Mouse (Mus musculus) CH12F3 (cell line): ENCODE data around the gene Tfap2b.

Source experiments
- in situ Hi-C: fragments of 300-500 bp; cut with MboI; formaldehyde crosslinking; loops from 2 replicates; pipeline ENCODE4 v1.14.3; 2020; ENCODE audit warnings: low sequenced_read_pairs

The Tfap2b gene

GRCm38 (mm10) chr1:19208641-19209358, at the start of gene Tfap2b:
Gene Tfap2b (plus strand): TSS chr1:19208914.
- in situ Hi-C loops, result no loop called here

GRCm38 (mm10) chr1:19178742-19179397, 29.8 kb upstream of the Tfap2b start:
- in situ Hi-C loops, result no loop called here

- in situ Hi-C loops, result no loop called here
These were observed 3.1 kb upstream of the Tfap2b start for GRCm38 (mm10) chr1:19205649-19206048.

- in situ Hi-C loops, result no loop called here
These were observed 2.5 kb upstream of the Tfap2b start for GRCm38 (mm10) chr1:19206194-19206593.

- in situ Hi-C loops, result no loop called here
These were observed 1.1 kb upstream of the Tfap2b start for GRCm38 (mm10) chr1:19207611-19208010.

- in situ Hi-C loops, result no loop called here
These were observed 638 bp downstream of the Tfap2b start for GRCm38 (mm10) chr1:19209359-19209745.

- in situ Hi-C loops, result no loop called here
These were observed 1.1 kb downstream of the Tfap2b start for GRCm38 (mm10) chr1:19209776-19210175.

GRCm38 (mm10) chr1:19210215-19211032, 1.7 kb downstream of the Tfap2b start:
- in situ Hi-C loops, result no loop called here

- in situ Hi-C loops, result no loop called here
These were observed 2.3 kb downstream of the Tfap2b start for GRCm38 (mm10) chr1:19211033-19211405.

GRCm38 (mm10) chr1:19211546-19212154, 2.9 kb downstream of the Tfap2b start:
- in situ Hi-C loops, result no loop called here

GRCm38 (mm10) chr1:19212691-19213090, 4.0 kb downstream of the Tfap2b start:
- in situ Hi-C loops, result no loop called here

GRCm38 (mm10) chr1:19213171-19213570, 4.5 kb downstream of the Tfap2b start:
- in situ Hi-C loops, result no loop called here

GRCm38 (mm10) chr1:19213851-19214395, 5.2 kb downstream of the Tfap2b start:
- in situ Hi-C loops, result no loop called here

- in situ Hi-C loops, result no loop called here
These were observed 8.7 kb downstream of the Tfap2b start for GRCm38 (mm10) chr1:19217391-19217790.

GRCm38 (mm10) chr1:19218221-19218620, 9.5 kb downstream of the Tfap2b start:
- in situ Hi-C loops, result no loop called here

- in situ Hi-C loops, result no loop called here
These were observed 10.7 kb downstream of the Tfap2b start for GRCm38 (mm10) chr1:19219381-19219780.

- in situ Hi-C loops, result no loop called here
These were observed 11.8 kb downstream of the Tfap2b start for GRCm38 (mm10) chr1:19220564-19220963.

- in situ Hi-C loops, result no loop called here
These were observed 12.9 kb downstream of the Tfap2b start for GRCm38 (mm10) chr1:19221601-19222000.

GRCm38 (mm10) chr1:19226699-19227098, 18.0 kb downstream of the Tfap2b start:
- in situ Hi-C loops, result no loop called here

GRCm38 (mm10) chr1:19230926-19231573, 22.3 kb downstream of the Tfap2b start:
- in situ Hi-C loops, result no loop called here
